ENCODE assay signal across 8 mouse cellular contexts in the genomic region with DNA sequence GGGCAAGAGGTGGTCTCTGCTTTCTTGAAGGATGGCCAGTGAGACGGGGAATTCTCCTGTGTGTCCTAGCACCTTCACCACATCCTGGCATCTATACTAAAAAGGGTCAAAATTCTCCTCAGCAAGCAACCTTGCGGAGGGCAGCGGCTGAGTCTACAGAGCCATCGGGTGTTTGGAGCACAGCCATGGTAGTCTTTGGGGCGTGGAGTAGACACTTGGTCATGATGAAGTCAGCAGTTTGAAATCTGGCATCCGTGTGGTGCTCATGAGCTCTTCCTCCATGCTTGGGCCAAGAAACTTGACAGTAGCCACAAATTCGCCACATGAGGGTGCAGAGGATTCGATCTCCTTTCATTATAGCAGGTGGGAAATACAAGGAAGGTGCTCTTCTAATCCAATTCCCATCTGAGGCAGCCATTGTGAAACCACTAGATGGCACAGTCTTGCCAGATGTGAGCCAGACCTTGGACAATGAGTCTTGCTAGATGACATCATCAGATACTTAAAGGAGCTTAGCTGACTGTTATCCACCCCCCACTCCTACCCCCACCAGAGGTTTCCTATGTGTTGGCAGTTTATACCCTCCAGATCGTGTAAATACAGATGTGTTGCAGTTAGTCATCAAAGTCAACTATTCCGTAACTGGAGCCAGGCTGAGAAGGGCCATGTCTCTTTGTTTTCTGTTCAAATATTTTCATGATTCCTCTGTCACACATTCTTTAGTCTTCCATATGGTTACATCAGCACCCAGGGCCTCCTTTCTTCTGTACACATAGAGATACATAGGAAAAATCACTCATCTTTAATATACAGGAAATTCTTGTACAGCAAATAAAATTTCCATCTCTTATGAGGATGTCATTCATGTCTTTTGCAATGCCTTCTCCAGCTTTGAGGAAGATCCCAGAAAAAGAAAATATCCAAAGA. TPM values are rescaled to one million over a fixed set of nuclear protein-coding genes. Genes with fewer than 3 reads are reported as not detected.
DNase-seq lines count a peak whose midpoint lies in the region; ATAC-seq and TF ChIP-seq lines count a peak whose summit lies in the region.

No protein-coding gene starts in this region.

- 63% methylated on average over 10 of the region's 10 CpGs for WGBS in intestine, postnatal 0 days

- H3K27me3 ChIP-seq in intestine, postnatal 0 days (replicated peaks; ENCODE audit: control insufficient read depth, insufficient read depth, low read length), result no peaks in the 10 kb centered on the region

- H3K4me3 ChIP-seq in intestine, postnatal 0 days (ENCODE audit: low read depth, low read length), result no peak overlapping the region

- ATAC-seq in intestine, postnatal 0 days, result peak; percentile 61; the same call in 1 of the 2 replicates
- 0 out of 2 replicates have a peak, but pooled peaks have one; percentile 43 for ATAC-seq in monocyte, adult 5-6 weeks (replicated peaks; ENCODE audit: insufficient number of reproducible peaks, low FRiP score, low TSS enrichment, poor library complexity, severe bottlenecking)

- no peaks in the 10 kb centered on the region for H3K36me3 ChIP-seq in intestine, postnatal 0 days (ENCODE audit: control insufficient read depth, insufficient read depth)

- intact Hi-C loops in left cerebral cortex, postnatal 25 days (cut with DNase I), result loop anchor here (2.0 to 10.0 kb wide), 3 partner anchors 122 to 372 kb away; no protein-coding TSS in a partner anchor

- H3K9me3 ChIP-seq in intestine, postnatal 0 days (ENCODE audit: control insufficient read depth), result no peaks in the 10 kb centered on the region

- no peaks in the 10 kb centered on the region for H3K4me1 ChIP-seq in intestine, postnatal 0 days (replicated peaks; ENCODE audit: control insufficient read depth, insufficient read depth, low read length)

- H3K4me2 ChIP-seq in intestine, postnatal 0 days (replicated peaks; ENCODE audit: low read depth), result no peak overlapping the region

- peak; percentile 91 for TF ChIP-seq CTCF in intestine, postnatal 0 days (IDR thresholded peaks at IDR 0.05; ENCODE audit: low read depth)

- H3K27ac ChIP-seq in intestine, postnatal 0 days (ENCODE audit: low read depth, low read length), result no peak overlapping the region

- peak; percentile 60 for DNase-seq in gastrocnemius, adult 18-20 months (ENCODE audit: low spot score)
- no peak for DNase-seq in gastrocnemius, postnatal 10 days
- DNase-seq in adrenal gland, postnatal 36 days, result peak; percentile 33 to 62
- DNase-seq in frontal cortex, postnatal 10 days (ENCODE audit: low spot score in 2 of 2), result peak; percentile 11 to 16
- peak; percentile 27 to 54 for DNase-seq in left cerebral cortex, postnatal 25 days (ENCODE audit: low spot score in 2 of 2)
- no peak for DNase-seq in cerebellum, postnatal 36 days

- no peak overlapping the region for H3K9ac ChIP-seq in intestine, postnatal 0 days (ENCODE audit: low read depth, low read length)

RNA-seq across cellular contexts. Expression of a gene that starts 32.9 kb away (rescaled TPM):
- total RNA-seq in gastrocnemius, adult 18-20 months (2021), result under 1 TPM in 1 of 2 experiments, not detected in 1; 0.14 TPM
- under 1 TPM in 1 of 2 experiments, not detected in 1; 0.63 TPM for total RNA-seq in gastrocnemius, postnatal 10 days (2021)
- total RNA-seq in adrenal gland, postnatal 36 days (2021), result not detected
- 4.1 and 5.1 TPM in 2 replicates for polyA plus RNA-seq in intestine, postnatal 0 days (2015; fragmentation: Nextera tagmentation; extraction: Ambion mirVana)
- under 1 TPM in 1 of 2 experiments, not detected in 1; 0.66 TPM for total RNA-seq in left cerebral cortex, postnatal 25 days (2021)
- not detected in 3 replicates for total RNA-seq in monocyte, adult 5-6 weeks (2017)

Comparison
In these comparisons a context has a peak if more than half of its experiments do, and no peak if none do; other contexts are left out.
1. DNase-seq: peak in gastrocnemius, adult 18-20 months (single experiment), adrenal gland, postnatal 36 days (2 of 2), frontal cortex, postnatal 10 days (2 of 2) and left cerebral cortex, postnatal 25 days (2 of 2); none in gastrocnemius, postnatal 10 days (single experiment) and cerebellum, postnatal 36 days (0 of 2).